Mouse (Mus musculus) granulocyte monocyte progenitor cell, adult 5-6 weeks (primary cell): ENCODE data around the gene Spock3. TPM values are rescaled to one million over a fixed set of nuclear protein-coding genes. Genes with fewer than 3 reads are reported as not detected.
"Not testable (repeated sequence)": the region's sequence is repeated elsewhere in the genome, so short reads cannot be mapped to it uniquely, and the experiment has no call there.

Experiments used
- ATAC-seq: replicated peaks from 2 replicates; pipeline ENCODE4 v1.8.0; 2016; ENCODE audit warnings: mild to moderate bottlenecking, moderate TSS enrichment, inconsistent platforms; ENCODE audit not compliant: poor library complexity, severe bottlenecking
- total RNA-seq, 2 experiments: library from RNA; stranded (forward) in 1 of 2; stranded (reverse) in 1 of 2; fragments of 200-712, 200-1000 nt in 1 of 2; fragments of >200 nt in 1 of 2; fragmentation: Nextera tagmentation in 1 of 2; gene quantifications; 2 replicates each; pipeline ENCODE4 v1.2.3; 2014 to 2017

Gene Spock3
- total RNA-seq (2014; fragmentation: Nextera tagmentation) (not detected in 2 replicates), total RNA-seq (2017) (not detected in 2 replicates)

DNA sequence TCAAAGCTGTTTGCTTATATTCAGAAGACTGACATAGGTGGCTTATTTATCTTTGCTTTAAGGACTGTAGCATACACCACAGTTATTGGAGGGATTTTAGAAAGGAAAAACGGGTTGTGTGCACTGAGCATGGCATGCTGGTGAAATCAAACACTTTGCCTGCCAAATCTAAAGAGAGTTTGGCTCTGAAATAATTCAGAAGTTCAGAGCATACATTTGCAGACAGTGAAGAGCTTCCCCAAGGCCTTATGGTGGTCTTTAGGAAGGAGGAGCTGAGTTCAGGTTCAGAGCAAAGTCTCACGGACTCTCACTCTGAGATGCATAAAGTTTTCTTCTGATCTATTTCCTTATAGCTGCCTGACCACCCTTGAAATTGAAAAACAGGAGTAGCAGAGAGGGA lies at the start of gene Spock3:
Gene Spock3 (plus strand): TSS at position 301 of the 400 bp plus-strand sequence.
- no peak for ATAC-seq

DNA sequence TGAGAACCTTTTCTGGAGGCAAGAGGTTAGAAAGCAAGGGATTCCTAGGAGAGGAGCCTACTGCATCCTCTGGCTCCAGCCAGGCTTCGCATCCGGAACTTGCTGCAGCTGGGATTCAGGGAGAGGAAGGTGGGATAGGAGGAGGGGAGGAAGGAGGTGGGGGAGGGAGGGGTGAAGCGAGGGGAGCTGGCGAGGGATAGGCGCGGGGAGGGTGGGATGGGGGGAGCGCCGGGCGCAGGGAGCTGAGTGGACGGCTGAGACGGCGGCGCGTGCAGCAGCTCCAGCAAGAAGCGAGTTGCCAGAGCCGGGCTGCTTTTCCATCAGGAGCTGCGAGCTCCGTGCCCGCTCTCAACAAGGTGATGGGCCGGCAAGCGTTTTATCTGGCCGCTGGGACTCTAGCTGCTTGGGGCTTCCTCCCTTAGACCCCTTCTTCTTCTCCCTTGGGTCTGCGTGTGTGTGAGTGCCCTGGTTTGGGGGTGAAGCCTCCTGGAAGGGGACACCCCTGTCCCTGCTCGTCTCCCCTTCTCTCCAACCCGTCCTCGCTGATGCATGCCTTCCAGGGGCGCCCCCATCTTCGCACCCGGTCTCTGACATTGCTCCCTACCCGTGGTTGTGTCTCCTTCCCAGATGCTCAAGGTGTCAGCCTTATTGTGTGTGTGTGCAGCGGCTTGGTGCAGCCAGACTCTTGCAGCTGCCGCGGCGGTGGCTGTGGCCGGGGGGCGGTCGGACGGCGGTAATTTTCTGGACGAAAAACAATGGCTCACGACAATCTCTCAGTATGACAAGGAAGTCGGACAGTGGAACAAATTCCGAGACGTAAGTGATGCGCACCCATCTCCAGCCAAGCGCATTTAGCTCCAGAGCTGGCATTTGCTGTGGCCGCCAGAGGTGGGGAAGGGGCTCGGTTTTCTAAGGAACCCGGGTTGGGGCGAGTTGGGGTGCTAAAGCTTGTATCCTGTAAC lies 645 bp downstream of the Spock3 start:
- ATAC-seq, result no peak

DNA sequence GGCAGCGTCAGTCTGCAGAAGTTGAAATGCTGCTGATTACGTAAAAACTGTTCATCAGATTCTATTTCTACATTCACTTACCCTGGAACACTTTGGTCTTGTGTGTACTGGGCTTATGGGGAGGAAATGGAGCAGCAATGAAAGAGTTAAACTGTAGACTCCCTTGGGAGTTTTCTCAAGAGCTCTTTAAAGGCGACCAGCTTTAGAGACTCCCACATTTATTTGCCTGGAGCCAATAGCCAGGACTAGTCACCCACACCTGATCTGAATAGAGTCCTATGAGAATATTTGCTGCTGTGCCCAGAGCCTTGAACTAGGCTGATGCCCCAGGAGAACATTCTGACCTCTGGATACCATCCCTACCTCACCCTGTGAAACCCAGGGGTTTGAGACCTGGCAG lies 1.7 kb downstream of the Spock3 start:
- no peak for ATAC-seq

DNA sequence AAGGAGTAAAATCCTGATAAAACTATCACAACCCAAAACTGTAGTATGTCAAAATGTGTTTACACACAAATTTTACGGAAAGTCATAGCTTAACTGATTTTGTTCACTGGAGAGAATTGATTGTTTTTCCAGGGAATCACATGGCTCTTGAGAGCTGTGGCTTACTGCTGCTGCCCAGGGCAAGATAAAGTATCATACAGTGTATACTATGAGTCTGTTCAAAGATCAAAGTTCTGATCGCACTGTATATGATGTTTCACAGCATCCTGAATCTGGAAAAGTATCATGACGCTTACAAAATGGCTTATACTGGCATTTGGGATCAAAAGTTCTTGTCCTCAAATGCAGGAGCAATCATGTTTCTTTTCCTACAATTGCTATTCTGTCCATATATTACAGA lies 11.8 kb downstream of the Spock3 start:
- ATAC-seq, result no peak

DNA sequence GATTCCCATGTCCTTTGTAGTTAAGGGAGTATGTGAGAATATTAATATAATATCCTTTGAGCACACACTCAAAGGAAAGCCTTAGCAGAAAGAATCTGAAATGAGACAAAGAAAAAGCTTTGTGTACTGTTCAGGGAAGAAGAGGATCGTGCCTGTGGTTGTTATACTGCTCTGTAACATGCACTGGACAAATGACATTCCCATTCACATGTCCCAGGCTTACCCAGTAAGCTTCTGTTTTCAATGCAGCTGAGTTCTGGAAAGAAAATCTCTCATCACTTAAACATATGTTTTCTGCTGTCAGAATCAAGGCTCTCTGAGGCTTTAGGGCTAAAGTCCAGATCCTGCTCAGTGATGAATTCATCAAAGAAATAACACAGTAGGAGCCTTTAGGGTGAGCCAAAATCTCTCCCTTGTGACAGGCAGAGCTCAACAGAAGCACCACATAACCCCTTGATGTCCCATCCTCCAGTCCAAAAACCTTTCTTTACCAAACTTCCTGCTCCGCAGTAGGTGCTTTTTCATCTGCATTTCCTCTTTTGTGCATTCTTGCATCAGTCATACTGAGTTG lies 19.1 kb downstream of the Spock3 start:
- ATAC-seq, result no peak

DNA sequence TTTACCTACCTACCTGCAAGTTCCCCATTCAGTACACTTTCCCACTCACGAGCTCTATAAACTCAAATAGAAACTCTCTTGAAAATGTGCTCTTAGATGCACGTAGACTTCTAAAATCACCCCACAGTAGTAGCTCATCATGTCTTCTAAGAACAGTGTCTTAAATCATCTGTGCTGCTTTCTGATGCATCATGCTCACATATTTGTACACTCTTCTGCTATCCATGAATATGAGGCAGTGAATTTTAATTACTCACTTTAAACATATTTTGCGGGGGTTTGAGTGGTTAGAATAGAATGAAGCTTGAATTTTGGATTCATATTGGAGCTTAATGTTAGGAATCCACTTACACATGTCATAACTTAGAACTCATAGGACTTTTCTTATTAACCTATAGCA lies 138.2 kb downstream of the Spock3 start:
- ATAC-seq, result no peak

DNA sequence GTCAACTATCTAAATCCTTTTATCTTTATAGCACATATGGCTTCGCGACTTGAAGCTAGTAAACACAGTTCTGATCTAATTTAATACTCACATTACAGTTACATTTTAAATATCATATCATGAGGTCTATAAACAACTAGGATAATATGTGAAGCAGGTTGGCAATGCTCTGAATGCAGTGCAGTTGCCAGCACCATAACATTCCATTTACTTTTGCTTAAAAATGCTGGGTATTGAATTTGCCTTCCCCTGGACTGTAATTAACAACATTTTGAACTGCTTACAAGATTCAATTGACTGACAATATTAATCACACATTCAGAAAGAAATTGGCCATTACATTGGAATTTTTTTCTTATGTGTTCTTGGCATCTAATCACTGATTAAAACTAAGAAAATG lies 147.4 kb downstream of the Spock3 start:
- no peak for ATAC-seq

DNA sequence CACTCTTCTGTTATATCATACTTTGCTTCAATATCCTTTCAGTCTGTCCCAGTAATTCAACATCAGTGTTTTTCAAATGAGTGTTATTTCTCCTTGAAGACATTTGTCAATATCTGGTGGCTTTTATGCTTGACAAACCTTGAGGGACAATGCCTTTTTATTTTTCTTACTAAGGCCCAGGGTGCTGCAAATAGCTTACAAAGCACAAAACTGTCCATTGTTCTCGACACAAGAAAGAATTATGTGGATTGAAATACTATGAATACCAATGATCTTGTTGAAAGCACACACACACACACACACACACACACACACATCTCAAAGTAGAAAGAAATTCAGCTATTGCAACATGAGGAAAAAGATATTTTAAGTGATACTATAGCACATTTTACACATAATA lies 159.0 kb downstream of the Spock3 start:
- no peak for ATAC-seq

DNA sequence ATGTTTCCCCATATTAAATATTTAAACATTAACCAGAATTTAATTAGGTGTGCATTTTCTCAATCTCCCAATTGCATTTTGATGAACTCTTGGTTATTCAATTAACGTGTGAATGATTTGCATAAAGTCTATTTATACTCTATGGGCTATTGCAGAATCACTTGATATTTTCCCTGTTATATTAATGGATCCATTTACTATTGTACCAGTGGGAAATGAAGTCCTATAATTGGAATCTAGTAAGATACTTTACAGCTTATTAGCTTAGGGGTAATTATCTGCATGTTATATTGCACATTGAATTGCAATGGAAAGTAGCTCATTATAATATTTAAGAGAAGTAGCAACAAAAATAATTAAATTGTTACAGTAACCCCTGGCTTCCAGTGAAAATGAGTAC lies 162.1 kb downstream of the Spock3 start:
- ATAC-seq, result no peak

DNA sequence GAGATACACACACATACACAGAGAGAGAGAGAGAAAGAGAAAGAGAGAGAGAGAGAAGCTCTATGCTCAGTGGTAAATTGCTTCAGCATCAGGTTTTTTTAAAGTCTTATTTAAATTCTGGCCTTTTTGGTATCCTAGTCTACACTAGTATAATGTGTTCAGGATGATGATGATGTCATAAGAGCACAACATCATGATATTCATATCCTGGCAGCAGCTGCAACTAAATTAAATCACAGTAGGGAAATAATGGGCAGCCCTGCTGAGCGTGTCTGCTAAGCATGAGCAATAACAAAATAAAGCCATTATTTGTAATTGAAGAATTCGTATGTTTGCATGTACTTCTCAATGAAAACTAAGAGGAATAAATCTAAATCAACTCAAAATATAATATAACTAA lies 169.7 kb downstream of the Spock3 start:
- ATAC-seq, result no peak

DNA sequence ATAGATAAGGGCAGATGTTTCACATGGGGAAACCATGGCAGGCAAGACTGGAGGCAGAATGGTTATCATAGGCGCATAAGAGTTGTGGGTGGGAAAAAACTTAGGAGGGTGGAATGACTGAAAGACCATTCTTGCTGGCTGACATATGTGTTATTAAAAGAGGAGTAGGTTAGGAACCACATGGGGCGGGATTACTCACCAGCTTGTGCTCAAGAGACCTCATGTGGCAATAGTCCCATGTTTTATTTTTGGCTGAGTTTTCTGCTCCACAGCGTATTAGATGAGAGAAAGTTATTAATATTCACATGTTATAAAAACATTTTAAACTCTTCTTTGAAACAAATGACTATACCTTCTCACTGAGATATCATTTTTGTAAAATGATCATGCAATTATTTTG lies 184.6 kb downstream of the Spock3 start:
- ATAC-seq, result no peak

DNA sequence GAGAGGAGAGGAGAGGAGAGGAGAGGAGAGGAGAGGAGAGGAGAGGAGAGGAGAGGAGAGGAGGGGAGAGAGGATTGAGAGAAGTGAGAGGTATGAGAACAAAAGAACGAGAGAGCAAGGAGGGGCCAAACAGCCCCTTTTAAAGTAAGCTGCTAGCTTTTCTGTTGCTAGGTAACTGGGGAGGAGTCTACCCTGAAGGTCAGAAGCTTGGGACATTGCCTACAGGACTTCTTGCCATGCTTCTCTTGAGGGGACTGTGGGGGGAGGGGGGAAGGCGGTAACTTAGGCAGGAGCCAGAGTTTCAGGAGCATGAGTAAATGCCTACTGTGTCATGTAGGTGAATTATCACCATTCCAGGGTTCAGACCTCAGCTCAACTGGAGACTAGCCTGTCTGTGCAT lies 213.1 kb downstream of the Spock3 start:
- not testable (repeated sequence) for ATAC-seq

DNA sequence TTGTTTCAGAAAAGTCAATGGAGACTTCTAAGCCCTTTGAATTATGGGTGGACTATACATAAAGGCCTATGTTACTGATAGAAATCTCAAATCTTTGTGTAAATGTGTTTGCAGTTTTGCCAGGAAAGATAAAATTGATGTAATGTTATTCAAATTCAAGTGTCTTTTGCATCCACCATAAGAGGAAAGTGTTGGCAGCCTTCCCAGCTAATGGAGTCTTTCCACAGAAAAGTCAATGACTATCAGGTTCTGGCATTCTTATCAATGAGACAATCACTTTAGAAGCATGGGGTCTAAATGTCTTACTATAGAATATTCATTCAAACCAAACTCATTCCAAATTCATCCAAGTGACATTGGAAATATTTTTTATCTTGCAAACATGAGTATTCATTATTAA lies 214.5 kb downstream of the Spock3 start:
- ATAC-seq, result no peak

DNA sequence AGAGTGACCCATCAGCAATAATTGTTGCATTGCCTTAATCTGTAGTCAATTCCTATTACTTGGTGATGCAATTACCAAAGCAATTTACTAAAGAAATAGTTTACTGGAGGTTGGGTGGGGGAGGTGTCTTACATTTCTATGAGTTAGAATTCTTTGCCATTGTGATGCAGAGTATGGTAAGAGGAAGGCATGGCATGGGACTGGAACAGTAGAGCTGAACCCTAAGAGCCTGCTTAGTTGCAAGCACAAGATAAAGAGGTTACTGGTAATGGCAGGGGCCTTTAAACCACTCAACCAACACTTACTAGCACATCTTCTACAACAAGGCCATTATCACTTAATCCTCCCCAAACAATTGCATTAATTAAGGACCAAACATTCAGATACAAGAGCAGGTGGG lies 219.1 kb downstream of the Spock3 start:
- ATAC-seq, result no peak

DNA sequence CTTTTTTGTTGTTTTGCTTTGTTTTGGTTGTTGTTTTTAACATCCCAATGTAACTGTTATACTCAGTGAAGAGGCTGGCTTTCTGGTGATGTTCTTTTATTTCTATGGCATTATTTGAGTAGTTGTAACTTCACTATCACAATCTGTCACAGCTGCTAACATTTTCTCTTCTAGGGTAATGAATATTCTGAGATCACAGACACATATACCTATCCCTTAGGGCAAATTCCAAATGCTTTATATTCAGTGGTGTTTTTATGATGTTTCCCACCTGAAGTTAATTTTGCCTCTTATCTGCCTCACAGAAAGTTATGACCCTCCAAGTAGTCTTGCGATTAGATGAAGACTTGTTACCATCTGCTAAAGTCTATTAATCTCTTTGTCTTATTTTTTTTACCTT lies 230.5 kb downstream of the Spock3 start:
- ATAC-seq, result no peak

DNA sequence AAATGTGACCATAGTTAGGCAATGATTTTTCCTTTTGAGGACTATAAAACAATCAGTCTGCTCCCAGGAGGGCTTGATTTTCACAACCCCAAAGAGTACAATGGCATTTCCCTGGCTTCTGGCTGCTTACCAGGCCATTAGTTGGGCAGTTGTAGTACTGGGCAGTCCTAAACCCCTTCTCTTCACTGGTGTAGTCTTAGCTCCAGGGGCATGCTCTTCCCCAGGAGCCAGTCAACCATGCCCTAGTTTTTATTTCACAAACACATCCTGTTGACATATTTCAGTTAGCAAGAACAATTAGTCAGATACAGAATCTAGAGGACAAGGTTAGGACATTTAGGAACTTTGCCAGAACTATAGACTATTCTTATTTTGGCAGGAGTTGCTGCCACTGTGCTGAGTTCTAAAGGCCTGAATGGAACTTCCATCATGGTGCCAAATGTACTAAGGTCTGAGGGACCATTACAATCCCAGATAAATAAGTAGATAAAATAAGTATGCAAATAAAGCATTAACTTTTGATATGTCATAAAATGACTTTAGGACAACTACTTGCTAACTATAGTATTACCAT lies 308.1 kb downstream of the Spock3 start:
- no peak for ATAC-seq

DNA sequence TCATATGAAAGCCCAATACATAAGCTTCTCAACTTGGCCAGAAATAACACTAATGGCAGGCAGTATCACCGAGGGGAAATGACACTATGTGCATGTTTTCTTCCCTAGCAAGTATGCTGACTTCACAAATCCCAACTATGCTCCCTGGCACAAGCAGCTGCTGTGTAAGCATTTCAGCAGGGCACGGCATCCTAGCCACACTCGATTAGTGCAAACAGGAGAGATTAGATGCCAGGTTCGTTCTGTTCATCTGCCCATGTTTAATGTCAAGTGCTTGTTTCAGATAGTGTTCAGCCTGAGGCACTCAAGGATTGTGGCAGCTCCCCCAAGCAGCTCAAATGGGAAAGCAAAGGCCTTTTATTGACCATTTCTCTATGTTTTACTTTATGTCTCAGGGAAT lies 311.7 kb downstream of the Spock3 start:
- ATAC-seq, result no peak

DNA sequence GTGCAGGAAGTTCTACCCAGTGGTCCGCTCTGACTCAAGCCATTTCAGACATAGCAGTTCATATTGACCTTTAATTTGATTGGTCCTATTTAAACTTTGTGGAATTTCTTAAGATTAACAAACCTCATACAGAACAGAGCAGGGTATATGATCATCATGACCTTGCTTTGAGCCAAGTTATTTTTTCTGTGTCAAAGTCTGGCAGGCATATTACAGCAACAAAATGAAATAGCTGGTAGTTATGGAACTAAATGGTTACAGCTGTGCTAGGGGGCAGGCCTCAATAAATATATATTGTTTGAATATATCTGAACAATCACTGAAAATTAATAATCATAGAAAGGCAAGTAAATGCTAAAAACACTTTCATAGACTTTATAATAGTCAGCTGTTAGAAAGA lies 384.6 kb downstream of the Spock3 start:
- no peak for ATAC-seq

DNA sequence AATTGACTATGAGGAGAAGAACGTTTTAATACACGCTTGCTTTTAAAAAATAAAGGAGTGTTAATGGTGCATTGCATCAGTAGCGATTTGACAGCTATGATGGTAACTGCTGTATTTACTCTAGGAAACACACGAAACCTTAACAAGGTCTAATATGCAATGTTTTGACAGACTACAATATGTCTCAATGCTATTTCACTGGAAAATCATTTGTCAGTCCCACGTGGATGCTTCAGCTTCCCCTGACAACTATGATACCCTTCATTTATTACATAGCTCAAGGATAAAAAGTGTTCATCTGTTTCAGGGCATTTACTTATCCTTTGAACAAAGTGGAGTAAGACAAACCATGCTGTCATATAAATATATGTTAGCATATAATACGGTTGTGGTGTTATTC lies 417.8 kb downstream of the Spock3 start:
- no peak for ATAC-seq

DNA sequence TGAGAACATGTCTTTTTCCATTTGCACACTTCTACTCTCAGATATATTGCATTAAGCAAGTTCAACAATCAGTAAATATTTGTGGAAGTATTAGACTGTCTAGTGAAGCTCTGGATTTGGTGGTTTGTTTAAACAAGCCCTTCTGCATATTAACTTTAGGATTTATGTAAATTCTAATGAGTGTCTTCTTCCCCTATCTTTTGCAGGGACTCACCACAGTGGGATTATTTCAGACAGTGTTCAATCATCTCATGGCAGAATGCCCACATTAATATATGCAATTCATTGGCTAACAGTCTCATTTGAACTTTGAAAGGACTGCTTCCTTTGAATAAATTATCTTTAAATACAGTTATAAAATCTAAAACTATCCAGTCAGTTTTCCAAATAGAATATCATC lies 446.9 kb downstream of the Spock3 start:
- no peak for ATAC-seq
